Mouse (Mus musculus): Measurements from ENCODE around the gene Adam10.

The Adam10 gene

GRCm38 (mm10) chr9:70760974-70761373 lies 82.2 kb downstream of the Adam10 start:
- in situ Hi-C loops (cut with MboI, MseI): no loop called here

DNA sequence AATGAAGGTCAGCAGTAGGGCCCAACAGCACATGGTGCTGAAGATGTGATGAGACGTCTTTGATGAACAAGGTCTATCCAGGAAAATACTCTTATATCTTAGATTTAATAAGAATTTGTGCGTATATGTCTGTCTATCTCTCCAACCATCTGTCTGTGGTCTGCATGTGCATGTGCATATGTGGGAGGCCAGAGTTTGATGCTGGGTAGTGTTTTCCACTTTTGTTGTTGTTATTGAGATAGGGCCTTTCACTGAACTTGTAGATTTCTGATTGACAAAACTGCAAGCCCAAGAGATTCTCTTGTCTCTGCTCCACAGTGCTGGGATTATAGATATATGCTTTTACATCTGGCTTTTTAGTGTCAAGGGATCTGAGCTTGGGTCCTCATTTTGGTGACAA lies 96.7 kb downstream of the Adam10 start:
- in situ Hi-C loops (cut with MboI, MseI): no loop called here

- in situ Hi-C loops (cut with MboI, MseI): no loop called here
Measured at GRCm38 (mm10) chr9:70782191-70782590, 103.4 kb downstream of the Adam10 start.

GRCm38 (mm10) chr9:70788705-70789104 lies 109.9 kb downstream of the Adam10 start:
- in situ Hi-C loops (cut with MboI, MseI): no loop called here

- in situ Hi-C loops (cut with MboI, MseI): no loop called here
Measured at GRCm38 (mm10) chr9:70790621-70791020, 111.8 kb downstream of the Adam10 start.

DNA sequence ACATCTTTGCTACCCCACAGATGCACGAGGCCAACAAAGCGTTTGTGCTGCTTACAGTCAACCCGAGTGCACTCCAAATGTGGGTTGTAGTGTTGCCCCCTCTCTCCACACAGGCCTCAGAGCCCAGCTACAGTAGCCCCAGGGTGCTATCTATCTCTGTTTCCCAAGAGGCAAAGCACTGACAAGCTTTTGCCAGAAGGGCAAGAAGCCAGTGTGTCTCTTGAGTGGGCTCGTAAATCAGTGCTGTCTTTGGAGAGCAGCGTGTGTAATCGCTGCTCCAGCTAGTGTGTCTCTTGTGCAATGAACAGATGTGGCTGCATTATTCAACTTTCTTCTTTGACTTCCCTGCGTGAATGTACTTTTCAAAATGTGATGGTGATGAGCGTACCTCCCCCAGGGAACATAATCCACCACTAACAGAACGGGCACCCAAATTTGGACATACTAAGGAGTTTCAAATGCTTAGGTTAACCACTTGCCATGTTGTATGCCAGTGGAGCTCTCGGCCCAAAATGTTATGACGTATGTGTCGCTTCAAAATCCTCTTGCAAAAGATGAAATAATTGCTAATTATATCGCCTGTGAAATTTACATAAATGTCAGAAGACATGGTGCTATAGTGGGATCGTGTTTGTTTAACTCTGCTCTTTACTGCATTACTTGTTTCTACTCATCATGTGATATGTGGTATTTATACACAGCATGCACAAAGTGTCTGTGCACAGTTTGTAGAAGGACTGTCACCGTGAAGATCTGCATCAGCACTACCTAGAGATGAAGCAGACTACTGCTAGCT lies 116.0 kb downstream of the Adam10 start:
- in situ Hi-C loops (cut with MboI, MseI): no loop called here

GRCm38 (mm10) chr9:70795439-70795757 lies 116.6 kb downstream of the Adam10 start:
- in situ Hi-C loops (cut with MboI, MseI): no loop called here

DNA sequence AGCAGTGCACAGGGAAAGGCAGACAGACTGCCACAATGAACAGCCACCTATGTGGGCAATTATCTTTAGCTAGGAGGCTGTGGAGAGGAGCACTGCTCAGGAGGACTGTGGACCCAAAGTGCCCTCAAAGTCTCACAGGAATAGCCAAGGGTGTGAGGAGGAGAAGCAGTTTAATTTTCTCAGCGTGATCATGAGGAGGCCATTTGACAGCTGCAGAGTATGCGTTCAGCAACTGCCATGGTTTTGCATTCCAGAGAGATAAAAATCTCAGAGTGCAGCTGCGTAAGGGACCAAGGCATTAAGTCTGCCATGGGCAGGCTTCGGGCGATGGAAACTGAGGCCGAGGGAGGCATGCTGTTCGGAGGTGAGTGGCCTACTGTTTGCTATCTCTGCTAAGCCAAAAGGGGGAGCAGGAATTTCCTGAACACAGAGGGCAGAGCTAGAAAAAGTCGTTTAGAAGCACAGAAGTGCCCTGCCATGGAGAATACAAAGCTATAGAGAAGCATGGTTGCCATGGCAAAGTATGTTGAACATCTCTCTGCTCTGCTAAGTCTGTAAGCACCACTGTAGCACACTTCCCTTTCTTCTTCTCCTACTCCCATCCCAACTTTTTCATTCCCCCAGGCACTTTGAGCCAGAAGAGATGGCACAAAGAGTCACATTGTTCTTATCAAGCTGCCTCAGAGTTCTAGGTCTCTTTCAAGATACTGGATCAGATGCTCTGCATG lies 122.0 kb downstream of the Adam10 start:
- in situ Hi-C loops (cut with MboI, MseI): no loop called here

DNA sequence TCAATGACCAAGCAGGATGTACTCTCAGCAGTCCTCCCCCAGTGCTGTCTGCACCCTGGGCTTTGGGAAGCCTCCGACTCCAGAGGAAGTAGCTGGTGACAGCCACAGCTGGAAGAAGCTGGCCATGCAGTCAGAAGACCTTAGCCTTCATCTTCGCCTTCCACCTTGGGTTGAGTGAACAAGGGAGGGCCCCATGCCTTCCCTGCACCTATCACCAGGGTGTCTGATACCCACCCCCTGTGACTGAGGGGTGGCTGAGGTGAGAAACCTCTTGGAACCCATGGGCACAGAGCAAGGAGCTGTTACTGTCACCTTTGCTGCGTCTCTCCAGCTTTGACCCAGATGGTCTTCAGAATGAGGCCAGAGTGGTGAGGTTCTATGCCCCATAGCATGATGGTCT lies 123.0 kb downstream of the Adam10 start:
- in situ Hi-C loops (cut with MboI, MseI): no loop called here

- in situ Hi-C loops (cut with MboI, MseI): no loop called here
Measured at GRCm38 (mm10) chr9:70802816-70803215, 124.0 kb downstream of the Adam10 start.

DNA sequence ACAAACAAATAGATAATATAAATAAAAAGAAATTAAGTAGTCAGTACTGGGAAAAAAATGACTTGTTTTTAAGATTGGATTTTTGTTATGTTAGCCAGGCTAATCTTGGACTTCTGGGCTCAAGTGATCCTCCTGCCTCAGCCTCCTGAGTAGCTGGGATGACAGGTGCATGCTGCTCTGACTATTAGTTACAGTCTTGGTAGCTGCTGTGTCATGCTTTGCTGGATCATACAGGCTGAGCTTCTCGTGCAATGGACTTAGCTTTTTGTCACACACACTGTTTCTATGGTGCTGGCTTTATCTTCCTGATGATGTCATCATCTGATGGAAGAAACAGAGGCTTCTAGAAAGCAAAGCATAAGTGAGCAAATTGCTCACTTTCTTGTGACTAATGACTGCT lies 127.3 kb downstream of the Adam10 start:
- in situ Hi-C loops (cut with MboI, MseI): no loop called here

- in situ Hi-C loops (cut with MboI, MseI): no loop called here
Measured at GRCm38 (mm10) chr9:70807714-70808113, 128.9 kb downstream of the Adam10 start.

DNA sequence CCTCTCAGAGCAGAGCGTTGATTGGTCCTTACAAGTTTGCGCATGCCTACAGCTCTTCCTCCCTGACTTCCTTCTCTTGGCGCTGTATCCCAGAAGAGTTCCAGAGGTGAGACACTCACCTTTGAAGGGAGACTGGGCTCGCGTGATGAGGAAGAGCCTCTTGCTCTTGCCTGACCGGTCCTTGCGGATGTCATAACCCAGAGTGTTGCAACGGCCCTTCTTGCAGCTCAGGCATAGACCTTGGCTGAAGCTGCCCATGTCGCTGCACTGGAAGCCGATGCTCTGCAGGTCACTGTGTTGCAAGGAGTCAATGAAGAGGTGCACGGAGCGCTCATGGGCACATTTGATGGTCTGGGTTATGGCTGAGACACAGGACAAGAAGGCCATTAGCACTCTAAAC lies 133.8 kb downstream of the Adam10 start:
- in situ Hi-C loops (cut with MboI, MseI): no loop called here

- in situ Hi-C loops (cut with MboI, MseI): no loop called here
Measured at GRCm38 (mm10) chr9:70816701-70817305, 138.0 kb downstream of the Adam10 start.

DNA sequence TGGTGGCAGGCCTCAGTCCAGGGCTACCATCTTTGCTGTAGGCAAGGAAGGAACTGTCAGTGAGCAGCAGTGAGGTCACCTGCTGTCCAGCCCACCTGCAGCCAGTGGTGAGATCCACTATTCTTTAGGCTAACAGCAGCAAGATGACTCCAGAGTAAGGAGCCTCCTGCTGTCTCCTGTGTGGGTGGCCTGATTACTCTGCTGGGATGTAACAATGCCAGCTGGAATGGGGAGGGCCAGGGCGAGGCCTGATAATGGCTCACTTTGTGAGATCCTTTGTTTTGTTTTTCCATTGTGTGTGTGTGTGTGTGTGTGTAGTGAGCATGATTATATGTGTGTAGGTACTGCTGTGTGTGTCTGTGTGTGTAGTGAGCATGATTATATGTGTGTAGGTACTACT lies 138.6 kb downstream of the Adam10 start:
- in situ Hi-C loops (cut with MboI, MseI): no loop called here

- in situ Hi-C loops (cut with MboI, MseI): no loop called here
Measured at GRCm38 (mm10) chr9:70818739-70819138, 139.9 kb downstream of the Adam10 start.

- in situ Hi-C loops (cut with MboI, MseI): no loop called here
Measured at GRCm38 (mm10) chr9:70824103-70824502, 145.3 kb downstream of the Adam10 start.

DNA sequence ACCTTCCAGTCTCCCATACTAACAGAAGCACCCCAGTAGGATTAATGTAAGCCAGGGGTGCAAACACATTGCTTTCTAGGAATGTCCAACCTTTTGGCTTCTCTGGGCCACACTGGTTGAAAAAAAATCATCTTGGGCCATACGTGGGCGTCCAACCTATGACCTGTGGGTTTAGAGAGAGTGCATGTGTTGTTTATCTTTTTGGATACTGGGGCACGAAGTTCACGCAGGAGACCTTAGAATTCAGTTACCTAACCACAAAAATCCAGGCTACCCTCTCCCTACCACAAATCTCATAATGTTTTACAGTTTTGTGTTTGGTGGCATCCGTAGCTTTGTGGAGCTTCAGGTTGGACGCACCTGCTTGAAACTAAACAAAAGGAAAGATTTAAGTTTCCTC lies 149.1 kb downstream of the Adam10 start:
- in situ Hi-C loops (cut with MboI, MseI): no loop called here

All from T-helper 1 cell (primary cell).